Mouse (Mus musculus) left cerebral cortex, postnatal 10 days (tissue): ENCODE measurements around the gene Mndal. TPM values are rescaled to one million over a fixed set of nuclear protein-coding genes. Genes with fewer than 3 reads are reported as not detected.
"Not testable (repeated sequence)": the region's sequence is repeated elsewhere in the genome, so short reads cannot be mapped to it uniquely, and the experiment has no call there.

ENCODE experiments used
- DNase-seq, 2 experiments: peaks; one replicate each; pipeline ENCODE4 v3.0.0; 2021 to 2022; ENCODE audit warnings: low spot score in 2 of 2, mixed read lengths in 1 of 2; ENCODE audit errors: extremely low spot score in 1 of 2
- intact Hi-C: fragments of 180-260 bp; cut with DNase I; formaldehyde crosslinking; loops from one replicate; pipeline ENCODE4 v1.15.1; 2025
- total RNA-seq, 2 experiments: library from RNA; stranded (reverse); gene quantifications; 2 replicates each; pipeline ENCODE4 v1.2.3; 2021

Gene Mndal
- total RNA-seq, 2 experiments from 2014 or later = 2.1 TPM

- no peak for DNase-seq
- intact Hi-C loops = no loop called here
Observed at GRCm38 (mm10) chr1:173911808-173912464, 30.4 kb downstream of the Mndal start.

DNA sequence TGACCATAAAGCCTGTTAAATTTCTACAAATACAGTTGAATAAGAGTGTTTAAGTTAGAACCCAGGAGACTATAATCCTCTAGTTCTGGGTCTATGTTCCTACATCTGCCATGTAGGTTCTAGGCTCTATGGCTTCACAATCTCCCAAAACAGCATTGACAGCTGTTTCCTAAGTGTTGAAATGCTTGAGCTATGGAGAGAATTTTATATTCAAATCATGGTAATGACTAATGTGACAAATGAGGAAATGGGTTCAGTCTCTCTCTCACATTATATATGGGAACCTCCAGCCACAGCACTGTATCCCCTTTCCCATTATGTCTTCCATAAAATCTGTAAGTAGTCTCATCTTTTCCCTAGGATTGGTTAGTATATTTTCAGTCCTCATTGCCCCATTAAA, 33.9 kb downstream of the Mndal start:
- intact Hi-C loops, DNase-seq: not testable (repeated sequence)

GRCm38 (mm10) chr1:173905885-173906284, 36.4 kb downstream of the Mndal start:
- DNase-seq, intact Hi-C loops: not testable (repeated sequence)

DNA sequence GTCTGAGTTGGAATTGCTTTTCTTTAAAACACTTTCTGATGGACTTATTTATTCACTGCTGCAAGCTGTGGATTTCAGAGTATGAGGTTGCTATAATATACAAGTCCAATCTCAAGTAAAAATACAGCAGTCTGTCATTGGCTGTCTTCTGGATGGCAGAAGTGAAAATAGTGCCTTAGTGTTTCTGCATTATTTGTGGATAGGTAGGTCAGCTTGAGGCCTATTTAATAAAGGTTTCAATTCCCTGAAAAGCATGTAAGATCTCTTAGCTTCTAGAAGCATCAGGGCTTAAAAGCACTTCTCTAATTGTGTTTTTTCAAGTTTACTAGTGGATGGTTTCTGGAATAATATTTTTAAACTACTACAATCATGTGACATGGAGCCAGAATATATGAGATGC, 52.5 kb downstream of the Mndal start:
- intact Hi-C loops, DNase-seq: not testable (repeated sequence)

DNA sequence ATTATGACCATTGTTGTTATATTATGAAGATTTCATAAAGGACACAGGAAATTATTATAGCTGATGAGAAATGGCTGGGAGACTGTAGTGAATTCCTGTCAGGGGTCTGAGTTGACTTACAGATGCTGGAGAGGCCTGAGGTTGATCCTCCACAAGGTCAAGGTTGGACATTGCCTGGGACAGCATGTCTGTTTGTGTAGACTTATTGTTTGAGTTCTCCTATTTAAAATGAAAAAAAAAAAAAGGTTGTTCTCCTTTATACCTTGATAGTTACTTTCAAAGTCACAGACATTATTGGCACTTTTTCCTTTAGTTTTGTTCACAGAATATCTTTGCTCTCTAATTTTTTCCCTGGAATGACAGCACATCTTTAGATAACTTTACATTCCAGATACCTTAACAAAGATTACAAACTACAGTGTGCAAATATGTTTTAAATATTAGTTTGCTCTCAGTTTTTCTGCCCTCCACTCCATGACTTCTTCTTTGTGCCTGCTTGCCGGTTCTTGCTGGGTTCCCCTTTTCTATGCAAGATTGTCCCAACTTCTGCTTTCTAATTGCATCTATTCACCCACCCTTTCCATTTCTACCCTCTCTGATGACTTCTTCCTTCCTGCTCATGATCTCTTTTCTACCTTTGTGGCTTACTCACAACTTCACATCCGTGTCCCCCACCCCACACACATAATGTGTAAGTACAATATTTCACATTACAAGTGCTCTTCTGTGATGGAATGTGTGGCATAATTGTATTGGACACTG, 55.1 kb downstream of the Mndal start:
- DNase-seq, intact Hi-C loops: not testable (repeated sequence)

DNA sequence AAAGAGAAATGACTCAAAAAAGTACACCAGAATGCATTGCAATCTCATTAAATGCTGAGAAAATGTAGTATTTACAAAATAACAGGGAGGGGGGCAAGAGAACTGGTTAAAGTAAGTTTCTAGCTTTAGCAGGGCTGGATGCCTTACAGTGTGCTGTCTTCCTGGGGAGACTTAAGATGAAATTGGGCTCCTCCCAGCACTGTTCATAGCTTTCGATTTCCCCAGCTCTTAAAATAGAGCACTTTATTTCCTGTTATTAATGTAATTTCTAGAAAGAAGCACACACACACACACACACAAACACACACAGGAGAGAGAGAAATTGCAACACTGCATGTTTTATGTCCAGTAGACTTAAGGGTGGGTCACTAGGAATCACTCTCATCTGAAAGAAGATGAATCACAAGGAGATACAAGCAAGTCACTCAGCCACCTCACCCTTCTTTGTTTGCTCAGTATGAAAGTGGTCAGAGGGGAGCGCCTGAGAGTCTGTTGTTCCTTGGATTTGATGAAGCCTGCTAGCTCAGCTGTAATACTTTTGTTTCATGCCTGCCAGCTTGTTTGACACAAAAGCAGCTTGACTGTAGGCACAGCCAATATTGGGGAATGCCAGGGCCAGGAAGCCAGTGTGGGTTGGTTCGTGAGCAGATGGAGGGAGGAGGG, 62.2 kb downstream of the Mndal start:
- DNase-seq = peak in 1 of 2 experiments; percentile 4
- intact Hi-C loops = not testable (repeated sequence)

DNA sequence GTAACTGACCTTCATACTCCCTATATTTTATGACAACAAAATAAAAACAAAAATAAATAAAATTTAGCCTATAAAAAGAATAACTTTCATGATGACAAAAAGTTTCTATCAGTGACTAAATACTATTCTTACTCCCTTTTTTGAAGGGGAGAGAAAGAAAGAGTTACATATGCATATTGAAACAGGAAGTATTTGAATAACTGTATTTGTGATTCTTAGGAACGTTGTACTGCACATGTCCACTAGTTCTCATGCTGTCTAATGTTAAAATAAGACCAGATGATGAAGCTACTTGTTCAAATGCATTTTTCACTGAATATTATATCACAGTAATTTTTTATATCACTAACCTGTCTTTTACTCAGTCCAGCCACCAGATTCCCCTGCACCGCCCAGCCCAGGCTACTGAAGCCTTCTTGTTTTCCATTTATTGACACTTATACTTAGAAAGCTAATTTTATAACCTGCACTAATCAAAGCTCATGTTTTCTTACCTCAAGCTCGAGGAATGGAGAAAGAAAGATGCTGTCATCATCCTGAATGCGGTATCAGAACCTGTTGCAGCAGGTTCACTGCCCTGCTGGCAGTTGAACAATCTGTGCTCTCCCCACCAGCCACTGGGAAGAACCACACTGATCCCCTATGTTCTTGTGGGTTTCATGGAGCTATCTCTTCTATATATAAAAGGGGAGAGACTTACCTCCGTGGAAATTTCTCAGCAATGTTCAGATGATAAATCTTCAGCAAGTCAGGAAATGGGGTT, 62.9 kb downstream of the Mndal start:
- DNase-seq, intact Hi-C loops: not testable (repeated sequence)

DNA sequence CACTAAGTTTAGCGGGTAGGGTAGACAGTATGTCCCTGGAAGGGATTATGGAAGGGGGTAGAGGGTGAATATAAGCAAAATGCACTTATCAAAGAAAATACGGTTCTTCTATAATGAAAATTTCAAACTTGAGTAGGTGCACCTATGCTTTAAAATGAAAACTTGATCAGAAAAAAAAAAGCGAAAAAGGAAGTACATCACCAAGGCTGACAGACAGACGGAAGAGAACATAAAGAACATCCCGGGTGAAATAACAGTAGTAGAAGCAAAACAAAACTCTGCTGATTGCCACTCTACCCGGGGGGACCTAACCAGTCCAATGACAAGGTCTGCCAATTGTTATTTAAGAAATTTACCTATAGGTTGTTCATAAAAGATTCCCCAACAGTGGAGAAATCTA, 64.0 kb downstream of the Mndal start:
- intact Hi-C loops, DNase-seq: not testable (repeated sequence)

DNA sequence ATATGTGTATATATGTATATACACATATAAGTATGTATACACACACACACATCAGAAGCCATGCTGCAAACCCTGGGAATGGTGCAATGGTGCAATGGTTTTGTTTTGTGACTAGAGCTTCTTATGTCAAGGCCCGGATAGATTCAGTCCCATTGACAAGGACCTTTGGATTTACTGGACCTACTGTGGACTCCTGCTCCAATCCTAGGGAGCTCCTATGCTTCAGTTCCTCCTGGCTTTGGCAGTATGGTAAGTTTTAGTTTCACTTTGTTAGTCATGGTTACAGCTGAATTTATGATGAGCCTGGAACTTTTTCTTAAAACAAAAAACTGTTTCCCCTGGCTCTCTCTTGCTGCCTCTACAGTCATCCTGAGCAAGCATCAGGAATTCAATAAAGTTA, 65.2 kb downstream of the Mndal start:
- DNase-seq, intact Hi-C loops: not testable (repeated sequence)

- intact Hi-C loops, DNase-seq: not testable (repeated sequence)
Observed at GRCm38 (mm10) chr1:173868586-173868985, 73.7 kb downstream of the Mndal start.

DNA sequence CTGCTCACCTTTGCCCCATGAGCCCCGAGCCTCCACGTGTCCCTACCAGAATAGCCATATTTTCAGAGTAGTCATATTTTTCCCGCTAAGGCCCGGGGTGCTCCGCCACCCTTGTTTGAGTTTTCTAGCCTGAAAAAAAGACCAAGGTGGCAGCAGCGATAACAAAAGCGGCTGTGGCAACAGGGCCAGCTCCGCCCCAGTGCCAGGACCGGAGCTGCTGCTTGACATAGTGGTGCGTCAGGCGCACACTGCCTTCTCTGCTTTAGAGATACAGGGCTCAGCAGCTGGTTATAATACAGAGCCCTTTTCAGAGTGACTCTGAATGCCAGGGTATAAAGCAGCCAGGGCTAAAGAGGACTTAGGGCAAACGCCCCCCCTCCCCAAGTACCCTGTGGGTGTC, 75.8 kb downstream of the Mndal start:
- intact Hi-C loops = no loop called here

DNA sequence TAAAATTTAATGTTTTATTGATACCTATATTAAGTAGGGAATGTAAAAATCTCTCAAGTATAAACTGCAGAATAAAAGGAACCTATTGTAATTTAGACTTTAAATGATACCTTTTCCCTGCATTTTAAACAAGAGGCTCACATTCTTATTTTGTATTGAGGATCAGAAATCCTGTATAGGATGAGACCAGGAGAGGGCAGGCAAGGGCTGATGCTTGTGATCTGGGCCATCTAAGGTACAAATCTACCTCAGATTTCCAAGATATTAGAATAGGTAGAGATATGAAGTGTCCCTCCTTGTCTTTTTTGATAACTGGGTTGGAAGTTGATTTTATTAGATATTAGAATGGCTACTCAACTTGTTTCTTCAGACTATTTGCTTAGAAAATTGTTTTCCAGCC, 88.6 kb downstream of the Mndal start:
- intact Hi-C loops = loop anchor here (10.0 kb wide), 1 partner anchor 251 kb away; no protein-coding TSS in a partner anchor
- DNase-seq = not testable (repeated sequence)

More for the DNA sequence above, 75.8 kb downstream of the Mndal start:
- DNase-seq = no peak

- intact Hi-C loops = loop anchor here (10.0 kb wide), 1 partner anchor 252 kb away; no protein-coding TSS in a partner anchor
Observed at GRCm38 (mm10) chr1:173852853-173853252, 89.4 kb downstream of the Mndal start.

GRCm38 (mm10) chr1:173846193-173846592, 96.1 kb downstream of the Mndal start:
- DNase-seq, intact Hi-C loops: not testable (repeated sequence)

More at GRCm38 (mm10) chr1:173852853-173853252, 89.4 kb downstream of the Mndal start:
- DNase-seq = not testable (repeated sequence)

- DNase-seq = no peak
- intact Hi-C loops = no loop called here
Observed at GRCm38 (mm10) chr1:173844754-173845153, 97.5 kb downstream of the Mndal start.

DNA sequence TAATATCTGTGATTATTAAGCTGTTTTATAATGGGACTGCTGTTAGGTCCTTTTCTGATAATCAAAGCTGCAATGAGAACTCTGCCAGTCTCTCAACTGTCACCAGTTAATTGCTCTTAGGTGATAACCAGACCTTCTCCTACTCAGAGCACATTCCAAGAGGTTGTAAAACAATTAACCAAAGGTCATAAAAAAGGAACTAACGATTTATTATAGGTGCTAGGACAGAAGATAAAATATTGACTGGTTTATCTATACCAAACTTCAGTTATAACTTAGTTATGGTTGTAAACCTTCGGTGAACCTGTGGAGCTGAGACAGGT, 120.8 kb downstream of the Mndal start:
- intact Hi-C loops, DNase-seq: not testable (repeated sequence)

- DNase-seq, intact Hi-C loops: not testable (repeated sequence)
Observed at GRCm38 (mm10) chr1:173820794-173821480, 121.4 kb downstream of the Mndal start.

DNA sequence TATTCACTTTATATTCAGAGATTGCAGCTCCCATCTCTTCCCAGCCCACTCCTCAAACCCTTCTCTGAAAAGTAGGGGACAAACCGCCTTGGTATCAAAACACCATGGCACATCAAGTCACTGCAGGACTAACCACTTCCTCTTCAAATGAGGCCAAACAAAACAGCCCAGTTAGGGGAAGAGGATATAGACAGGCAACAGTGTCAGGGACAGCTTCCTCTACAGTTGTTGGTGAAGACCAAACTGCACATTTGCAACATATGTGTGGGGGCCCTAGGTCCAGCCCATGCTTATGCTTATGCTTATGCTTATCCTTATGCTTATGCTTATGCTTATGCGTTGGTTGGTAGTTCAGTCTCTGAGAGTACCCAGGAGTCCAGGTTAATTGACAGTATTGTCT, 133.0 kb downstream of the Mndal start:
- intact Hi-C loops, DNase-seq: not testable (repeated sequence)
